Mouse (Mus musculus) C2C12 (cell line): ENCODE results near the gene Gm5767. TPM values are rescaled to one million over a fixed set of nuclear protein-coding genes. Genes with fewer than 3 reads are reported as not detected.

ENCODE experiments used
- H3K27me3 ChIP-seq: one replicate; pipeline ENCODE4 v1.6.1; 2011; ENCODE audit not compliant: control insufficient read depth, insufficient read depth, insufficient read length
- H3K36me3 ChIP-seq: one replicate; pipeline ENCODE4 v1.6.1; 2011; ENCODE audit not compliant: control insufficient read depth, insufficient read depth
- H3K4me3 ChIP-seq: one replicate; pipeline ENCODE4 v1.5.1; 2011; ENCODE audit warnings: mild to moderate bottlenecking, control low read depth; ENCODE audit not compliant: poor library complexity, insufficient read depth, severe bottlenecking
- H3K79me2 ChIP-seq: one replicate; pipeline ENCODE4 v1.6.1; 2011; ENCODE audit not compliant: control insufficient read depth, insufficient read depth
- H3K79me3 ChIP-seq: one replicate; pipeline ENCODE4 v1.6.1; 2011; ENCODE audit warnings: low read depth, control low read depth
- H3ac ChIP-seq: one replicate; pipeline ENCODE3; 2011; ENCODE audit warnings: low read depth; ENCODE audit not compliant: control insufficient read depth, insufficient read length
- CEBPB ChIP-seq: IDR thresholded peaks from one replicate; pipeline ENCODE4 v1.6.1; 2011; ENCODE audit warnings: low read depth, mild to moderate bottlenecking, control low read depth, moderate library complexity
- CTCF ChIP-seq: IDR thresholded peaks from one replicate; pipeline ENCODE4 v1.5.1; 2011; ENCODE audit not compliant: control insufficient read depth, insufficient read depth, insufficient read length
- FOSL1 ChIP-seq: IDR thresholded peaks from one replicate; pipeline ENCODE4 v1.8.0; 2011; ENCODE audit warnings: mild to moderate bottlenecking, low read length; ENCODE audit not compliant: poor library complexity, insufficient read depth, severe bottlenecking
- MAX ChIP-seq: IDR thresholded peaks from one replicate; pipeline ENCODE4 v1.6.1; 2011; ENCODE audit warnings: mild to moderate bottlenecking, control low read depth
- MYOD1 ChIP-seq: IDR thresholded peaks from one replicate; pipeline ENCODE4 v1.6.1; 2011; ENCODE audit warnings: low read depth; ENCODE audit not compliant: control insufficient read depth, insufficient read length
- MYOG ChIP-seq: IDR thresholded peaks from one replicate; pipeline ENCODE4 v1.6.1; 2011; ENCODE audit not compliant: control insufficient read depth, insufficient read length; ENCODE audit errors: extremely low read depth
- USF1 ChIP-seq: IDR thresholded peaks from one replicate; pipeline ENCODE4 v1.6.1; 2011; ENCODE audit warnings: low read depth, mild to moderate bottlenecking, control low read depth, moderate library complexity
- polyA plus RNA-seq: library from polyadenylated mRNA; unstranded; fragments of >200 nt; fragmentation: generic; extraction: Trizol; gene quantifications from one replicate; pipeline ENCODE4 v1.2.1, GENCODE M21; 2012; ENCODE audit warnings: missing spikeins

The Gm5767 gene
- polyA plus RNA-seq, 1 experiment, result not detected

DNA sequence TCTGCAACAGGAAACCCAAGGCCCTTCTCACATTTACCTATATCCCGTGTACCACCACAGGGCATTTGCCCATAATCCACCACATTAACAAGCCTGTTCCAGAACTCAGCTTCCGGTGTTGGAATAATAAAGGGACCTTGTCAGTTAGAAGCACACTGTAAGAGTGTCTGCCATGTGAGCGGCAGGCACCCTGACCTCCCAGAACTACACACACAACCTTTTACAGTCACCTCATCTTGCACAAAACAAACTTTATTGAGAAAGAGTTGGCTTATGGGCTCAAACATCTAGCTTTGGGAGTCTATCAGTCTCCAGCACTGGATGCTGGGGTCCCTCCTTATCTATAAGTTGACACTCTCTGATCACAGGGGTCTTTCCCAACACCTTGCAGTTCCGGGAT, 22.2 kb upstream of the Gm5767 start:
- TF ChIP-seq MYOD1 (no peak), CTCF (no peak), FOSL1 (no peak), MAX (no peak), USF1 (no peak), CEBPB (no peak), MYOG (no peak)
- Histone ChIP-seq H3K79me2 (peaks cover 4% of the 10 kb centered on the region), H3K4me3 (no peak overlapping the region), H3ac (no peak overlapping the region), H3K36me3 (peaks cover 64% of the 10 kb centered on the region), H3K79me3 (peaks cover 2% of the 10 kb centered on the region), H3K27me3 (no peaks in the 10 kb centered on the region)

DNA sequence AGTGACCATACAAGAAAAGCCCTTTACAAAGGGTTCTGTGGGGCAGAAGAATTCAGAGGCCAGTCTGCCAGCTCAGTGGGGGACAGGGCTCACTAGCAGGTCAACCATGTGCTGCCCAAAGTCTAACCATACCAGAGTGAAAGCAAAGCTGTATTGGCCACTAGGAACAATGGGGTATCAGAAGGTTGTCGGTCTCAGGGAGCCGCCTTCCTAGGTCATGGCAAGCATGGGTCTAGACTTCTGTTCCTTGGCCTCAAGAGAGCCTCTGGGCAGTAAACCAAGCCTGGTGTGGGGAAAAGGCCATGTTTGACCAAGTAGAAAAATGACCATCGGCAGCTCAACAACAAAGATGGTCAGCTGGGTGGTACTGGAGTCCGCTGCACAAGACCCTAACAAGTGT, 21.8 kb upstream of the Gm5767 start:
- Histone ChIP-seq H3ac (no peak overlapping the region), H3K79me3 (peaks cover 3% of the 10 kb centered on the region), H3K27me3 (no peaks in the 10 kb centered on the region), H3K79me2 (peaks cover 8% of the 10 kb centered on the region), H3K36me3 (peaks cover 64% of the 10 kb centered on the region), H3K4me3 (no peak overlapping the region)
- TF ChIP-seq CEBPB (no peak), USF1 (no peak), MYOD1 (no peak)

DNA sequence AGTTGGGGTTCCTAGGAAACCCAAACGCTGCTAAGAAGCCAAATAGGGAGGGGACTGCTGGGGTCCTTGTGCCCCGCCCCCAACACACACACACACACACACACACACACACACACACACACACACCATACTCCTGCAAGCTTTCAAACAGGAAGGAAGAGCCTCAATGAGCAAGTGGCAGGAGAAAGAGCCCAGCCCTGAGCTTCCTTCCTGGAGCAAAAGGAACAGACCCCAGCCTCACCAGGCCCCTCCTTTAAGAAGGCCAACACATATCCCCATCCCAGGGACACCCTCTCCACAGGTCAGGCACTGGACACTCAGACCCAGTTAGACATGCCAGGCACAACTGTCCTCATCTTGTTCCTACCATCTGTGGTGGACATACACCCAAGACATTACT, 17.5 kb upstream of the Gm5767 start:
- H3K36me3 ChIP-seq, result peaks cover 55% of the 10 kb centered on the region
- TF ChIP-seq CEBPB (no peak), MYOD1 (no peak), MYOG (no peak), USF1 (no peak), MAX (no peak), CTCF (no peak), FOSL1 (no peak)

DNA sequence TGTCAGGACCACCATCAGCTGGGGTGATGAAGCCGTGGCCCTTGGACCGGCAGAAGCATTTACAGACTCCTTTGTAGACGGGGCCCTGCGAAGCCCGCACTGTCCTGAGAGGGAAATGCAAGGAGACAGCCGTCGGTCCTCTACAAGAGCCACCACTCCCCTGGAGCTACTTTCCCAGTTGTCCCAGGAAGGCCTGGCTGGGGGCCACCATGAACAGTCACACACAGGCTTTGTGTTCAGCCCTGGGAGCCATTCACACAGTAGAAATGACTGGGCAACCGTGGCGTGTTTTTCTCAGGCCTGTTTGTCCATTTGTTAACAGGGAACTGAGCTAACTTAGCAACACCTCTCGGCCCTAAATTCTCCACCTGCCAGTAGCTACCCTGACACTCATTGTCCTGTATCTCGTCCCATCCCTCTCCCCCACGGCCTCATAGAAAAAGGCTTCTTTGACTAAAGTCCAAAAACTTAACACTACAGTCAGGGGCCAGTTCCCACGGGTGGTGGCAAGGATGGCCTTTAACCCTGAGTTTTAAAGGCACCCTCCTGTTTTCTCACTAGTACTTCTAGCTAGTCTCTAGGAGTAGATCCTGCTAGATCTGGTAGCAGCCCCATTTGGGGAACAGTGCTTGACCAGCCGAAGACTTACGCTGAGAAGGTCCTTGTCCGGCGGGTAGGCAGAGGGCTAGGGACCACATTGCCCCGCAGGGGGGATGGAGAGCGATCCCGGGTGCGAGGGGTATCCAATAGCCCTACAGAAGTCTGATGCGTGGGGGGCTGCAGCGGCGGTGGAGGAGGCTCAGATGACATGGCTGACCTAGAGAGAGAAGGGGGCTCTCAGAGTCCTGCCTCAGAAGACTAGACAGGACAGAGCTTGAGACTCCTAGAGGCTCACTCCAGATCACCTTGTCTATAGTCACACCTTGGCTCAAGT, 16.7 kb upstream of the Gm5767 start:
- Histone ChIP-seq H3ac (no peak overlapping the region), H3K4me3 (no peak overlapping the region), H3K27me3 (no peaks in the 10 kb centered on the region), H3K36me3 (peaks cover 53% of the 10 kb centered on the region), H3K79me2 (peaks cover 59% of the 10 kb centered on the region), H3K79me3 (peaks cover 47% of the 10 kb centered on the region)
- no peak for TF ChIP-seq MYOG
- TF ChIP-seq FOSL1, result no peak
- no peak for TF ChIP-seq MYOD1
- no peak for TF ChIP-seq CEBPB
- TF ChIP-seq CTCF, result no peak
- TF ChIP-seq MAX, result no peak
- TF ChIP-seq USF1, result no peak

More for the DNA sequence above, 17.5 kb upstream of the Gm5767 start:
- Histone ChIP-seq H3K79me2 (peaks cover 50% of the 10 kb centered on the region), H3K79me3 (peaks cover 40% of the 10 kb centered on the region), H3K4me3 (no peak overlapping the region), H3K27me3 (no peaks in the 10 kb centered on the region), H3ac (no peak overlapping the region)

DNA sequence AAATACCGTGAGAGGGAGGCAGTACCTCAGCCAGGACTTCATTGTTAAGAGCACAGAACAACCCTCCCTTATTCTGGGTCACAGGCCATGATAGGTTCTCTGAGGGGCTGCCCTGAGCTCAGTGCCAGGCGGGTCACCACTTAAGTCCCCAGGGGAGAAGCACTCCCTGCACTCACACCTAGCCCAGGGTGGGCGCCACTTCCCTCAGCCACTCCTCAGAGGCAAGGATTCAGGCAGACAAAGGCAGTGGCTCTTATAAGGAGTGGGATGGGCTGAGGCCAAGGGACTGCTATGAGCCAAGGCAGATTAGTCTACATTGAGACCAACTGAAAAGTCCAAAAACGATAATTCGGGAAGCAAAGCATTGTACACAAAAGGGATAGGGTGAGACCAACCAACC, 15.2 kb upstream of the Gm5767 start:
- no peak overlapping the region for H3ac ChIP-seq
- no peaks in the 10 kb centered on the region for H3K27me3 ChIP-seq
- TF ChIP-seq MAX (no peak), CTCF (no peak), FOSL1 (no peak), USF1 (no peak), CEBPB (no peak), MYOD1 (no peak)
- peaks cover 47% of the 10 kb centered on the region for H3K36me3 ChIP-seq
- H3K79me2 ChIP-seq, result peaks cover 74% of the 10 kb centered on the region
- H3K4me3 ChIP-seq, result no peak overlapping the region
- peaks cover 60% of the 10 kb centered on the region for H3K79me3 ChIP-seq

DNA sequence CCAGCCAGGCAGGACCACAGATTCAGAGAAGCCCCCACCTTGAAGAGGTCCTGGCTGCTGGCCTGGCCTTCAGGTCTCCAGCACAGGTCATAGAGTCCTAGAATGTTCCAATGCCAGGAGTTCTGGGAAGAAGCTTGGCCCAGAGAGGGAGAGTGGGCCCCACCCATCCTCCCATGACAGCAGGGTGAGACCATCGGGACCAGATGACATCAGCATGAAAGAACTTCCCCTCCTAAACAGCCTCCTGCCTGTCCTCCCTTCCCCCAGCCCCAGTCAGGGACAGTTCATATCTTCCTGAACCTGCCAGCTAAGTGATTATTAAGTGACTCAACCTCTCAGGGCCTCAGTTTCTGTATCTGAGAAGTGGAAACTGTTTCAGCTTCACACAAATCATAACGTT, 14.1 kb upstream of the Gm5767 start:
- Histone ChIP-seq H3K27me3 (no peaks in the 10 kb centered on the region), H3K4me3 (no peak overlapping the region), H3K36me3 (peaks cover 40% of the 10 kb centered on the region), H3K79me3 (peaks cover 70% of the 10 kb centered on the region), H3ac (no peak overlapping the region), H3K79me2 (peaks cover 84% of the 10 kb centered on the region)
- TF ChIP-seq MYOG (no peak), MYOD1 (no peak), USF1 (no peak), CTCF (no peak), MAX (no peak), FOSL1 (no peak), CEBPB (no peak)
